Mouse (Mus musculus) lung, embryonic 15.5 days (tissue): ENCODE results near the gene Slc4a8. TPM values are rescaled to one million over a fixed set of nuclear protein-coding genes. Genes with fewer than 3 reads are reported as not detected.

Experiments
- ATAC-seq: fragments of 200-750 bp; cut with Nextera tagmentation; 2 replicates; pipeline ENCODE4 v1.8.0; 2017; ENCODE audit warnings: moderate number of reproducible peaks, borderline replicate concordance; ENCODE audit not compliant: low FRiP score, low TSS enrichment; ENCODE audit errors: extremely low read depth
- H3K27ac ChIP-seq: fragments of 300-500 bp; sonication (generic); 2 replicates; pipeline ENCODE4 v1.5.1; 2015; ENCODE audit warnings: moderate library complexity, mild to moderate bottlenecking, inconsistent platforms
- H3K27me3 ChIP-seq: fragments of 300-500 bp; sonication (generic); 2 replicates; pipeline ENCODE4 v1.6.1; 2015; ENCODE audit warnings: inconsistent platforms
- H3K36me3 ChIP-seq: fragments of 300-500 bp; sonication (generic); 2 replicates; pipeline ENCODE4 v1.6.1; 2015; ENCODE audit warnings: inconsistent platforms
- H3K4me1 ChIP-seq: fragments of 300-500 bp; sonication (generic); 2 replicates; pipeline ENCODE4 v1.6.1; 2015; ENCODE audit warnings: inconsistent platforms
- H3K4me2 ChIP-seq: fragments of 300-500 bp; sonication (generic); 2 replicates; pipeline ENCODE4 v1.6.1; 2015; ENCODE audit warnings: inconsistent platforms, mild to moderate bottlenecking, moderate library complexity
- H3K4me3 ChIP-seq: fragments of 300-500 bp; sonication (generic); 2 replicates; pipeline ENCODE4 v1.5.1; 2015; ENCODE audit warnings: mild to moderate bottlenecking, inconsistent platforms
- H3K9ac ChIP-seq: fragments of 300-500 bp; sonication (generic); 2 replicates; pipeline ENCODE4 v1.6.1; 2015; ENCODE audit warnings: inconsistent platforms
- H3K9me3 ChIP-seq: fragments of 300-500 bp; sonication (generic); 2 replicates; pipeline ENCODE4 v1.6.1; 2016; ENCODE audit warnings: inconsistent platforms
- WGBS: fragments of 180-500 bp; shearing (Covaris S2); methylation state at CpG from one replicate; pipeline ENCODE4 v1.1.7; 2015; 5-methylcytosine and 5-hydroxymethylcytosine counted together
- polyA plus RNA-seq: library from polyadenylated mRNA; unstranded; fragments of >200 nt; fragmentation: Nextera tagmentation; extraction: Ambion mirVana; gene quantifications from 2 replicates; pipeline ENCODE4 v1.2.1, GENCODE M21; 2015

The Slc4a8 gene
- polyA plus RNA-seq, 1 experiment from 2014 or later = 2.0 TPM

- no peaks in the 10 kb centered on the region for H3K36me3 ChIP-seq
- H3K27me3 ChIP-seq = peaks cover 40% of the 10 kb centered on the region
- no peak for ATAC-seq
- no peak overlapping the region for H3K4me2 ChIP-seq
- no peak overlapping the region for H3K27ac ChIP-seq
- H3K4me3 ChIP-seq = no peak overlapping the region
- H3K4me1 ChIP-seq = peaks cover 30% of the 10 kb centered on the region
- no peak overlapping the region for H3K9ac ChIP-seq
- WGBS = 47% methylated on average over 19 of the region's 19 CpGs
- H3K9me3 ChIP-seq = no peaks in the 10 kb centered on the region
Measured at GRCm38 (mm10) chr15:100775189-100776166, 13.9 kb downstream of the Slc4a8 start.

GRCm38 (mm10) chr15:100776424-100776823, 14.9 kb downstream of the Slc4a8 start:
- 84% methylated on average over 3 of the region's 3 CpGs for whole genome bisulfite sequencing
- no peak overlapping the region for H3K27ac ChIP-seq
- peaks cover 31% of the 10 kb centered on the region for H3K4me1 ChIP-seq
- H3K36me3 ChIP-seq = no peaks in the 10 kb centered on the region
- no peak overlapping the region for H3K4me3 ChIP-seq
- H3K27me3 ChIP-seq = peaks cover 41% of the 10 kb centered on the region
- H3K9me3 ChIP-seq = no peaks in the 10 kb centered on the region
- no peak overlapping the region for H3K4me2 ChIP-seq
- H3K9ac ChIP-seq = no peak overlapping the region
- no peak for ATAC-seq

GRCm38 (mm10) chr15:100777020-100778016, 15.8 kb downstream of the Slc4a8 start:
- H3K4me3 ChIP-seq = no peak overlapping the region
- ATAC-seq = peak; percentile 85
- no peak overlapping the region for H3K27ac ChIP-seq
- H3K4me1 ChIP-seq = peaks cover 31% of the 10 kb centered on the region
- H3K4me2 ChIP-seq = peak overlapping the region; percentile 31
- 30% methylated on average over 32 of the region's 32 CpGs for WGBS
- peaks cover 41% of the 10 kb centered on the region for H3K27me3 ChIP-seq
- H3K36me3 ChIP-seq = no peaks in the 10 kb centered on the region
- H3K9me3 ChIP-seq = no peaks in the 10 kb centered on the region
- H3K9ac ChIP-seq = no peak overlapping the region

DNA sequence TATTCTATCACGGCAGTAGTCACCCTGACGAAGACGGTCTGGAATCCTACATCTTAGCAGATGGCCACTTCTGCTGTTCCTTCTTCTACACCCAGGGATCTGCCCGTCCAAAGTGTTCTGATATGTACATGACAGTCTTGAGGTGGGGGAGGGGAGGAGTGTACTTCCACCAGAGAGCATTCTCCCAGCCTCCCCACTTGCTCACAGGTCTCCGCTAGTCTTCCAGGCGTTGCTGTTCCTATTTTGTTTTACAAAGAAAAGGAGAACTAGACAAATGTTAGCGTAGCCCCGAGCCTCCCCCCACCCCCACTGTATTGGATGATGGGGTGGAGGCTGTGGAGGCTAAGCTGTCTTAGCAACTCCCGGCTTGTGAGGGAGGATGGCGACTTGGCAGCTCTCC, 18.3 kb downstream of the Slc4a8 start:
- peak overlapping the region; percentile 21; the same call in 1 of the 2 replicates for H3K4me2 ChIP-seq
- peaks cover 27% of the 10 kb centered on the region for H3K4me1 ChIP-seq
- no peak overlapping the region for H3K27ac ChIP-seq
- ATAC-seq = no peak
- 32% methylated on average over 10 of the region's 10 CpGs for WGBS
- no peaks in the 10 kb centered on the region for H3K9me3 ChIP-seq
- H3K4me3 ChIP-seq = no peak overlapping the region
- peaks cover 36% of the 10 kb centered on the region for H3K27me3 ChIP-seq
- H3K36me3 ChIP-seq = no peaks in the 10 kb centered on the region
- H3K9ac ChIP-seq = no peak overlapping the region

- no peak overlapping the region for H3K4me2 ChIP-seq
- peaks cover 28% of the 10 kb centered on the region; the same call in 1 of the 2 replicates for H3K27me3 ChIP-seq
- ATAC-seq = no peak
- H3K9me3 ChIP-seq = no peaks in the 10 kb centered on the region
- 88% methylated on average over 13 of the region's 13 CpGs for WGBS
- no peak overlapping the region for H3K4me3 ChIP-seq
- no peaks in the 10 kb centered on the region for H3K36me3 ChIP-seq
- H3K27ac ChIP-seq = no peak overlapping the region
- no peak overlapping the region for H3K9ac ChIP-seq
- H3K4me1 ChIP-seq = peaks cover 9% of the 10 kb centered on the region; the same call in 1 of the 2 replicates
Measured at GRCm38 (mm10) chr15:100783244-100783987, 21.9 kb downstream of the Slc4a8 start.

GRCm38 (mm10) chr15:100790219-100790618, 28.7 kb downstream of the Slc4a8 start:
- H3K27ac ChIP-seq = no peak overlapping the region
- no peaks in the 10 kb centered on the region for H3K9me3 ChIP-seq
- peaks cover 5% of the 10 kb centered on the region; the same call in 1 of the 2 replicates for H3K27me3 ChIP-seq
- 80% methylated on average over 6 of the region's 6 CpGs for WGBS
- H3K4me3 ChIP-seq = no peak overlapping the region
- no peaks in the 10 kb centered on the region for H3K4me1 ChIP-seq
- no peak overlapping the region for H3K4me2 ChIP-seq
- ATAC-seq = no peak
- no peaks in the 10 kb centered on the region for H3K36me3 ChIP-seq
- no peak overlapping the region for H3K9ac ChIP-seq

DNA sequence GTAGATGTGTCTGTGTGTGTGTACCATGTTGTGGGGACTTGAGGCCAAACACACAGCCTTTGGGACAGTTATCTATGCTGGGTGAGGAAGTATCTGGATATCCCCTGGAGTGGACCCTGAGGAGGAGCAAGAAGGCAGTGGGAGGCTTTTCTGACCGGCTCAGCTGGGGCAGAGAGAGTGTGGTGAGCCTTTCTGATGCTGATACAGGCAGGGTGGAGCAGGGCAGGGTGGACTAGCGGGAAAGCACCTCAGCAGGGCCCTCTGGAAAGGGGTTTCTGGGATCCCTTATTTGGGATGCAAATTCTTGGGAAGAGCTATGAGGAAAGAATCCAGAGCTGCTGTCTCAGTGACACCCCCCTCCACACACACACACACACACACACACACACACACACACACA, 30.8 kb downstream of the Slc4a8 start:
- no peak overlapping the region for H3K27ac ChIP-seq
- no peak for ATAC-seq
- H3K27me3 ChIP-seq = peaks cover 5% of the 10 kb centered on the region; the same call in 1 of the 2 replicates
- 54% methylated on average over 2 of the region's 2 CpGs for whole genome bisulfite sequencing
- no peak overlapping the region for H3K9ac ChIP-seq
- no peak overlapping the region for H3K4me3 ChIP-seq
- H3K4me1 ChIP-seq = no peaks in the 10 kb centered on the region
- no peak overlapping the region for H3K4me2 ChIP-seq
- H3K9me3 ChIP-seq = no peaks in the 10 kb centered on the region
- no peaks in the 10 kb centered on the region for H3K36me3 ChIP-seq

GRCm38 (mm10) chr15:100800914-100801313, 39.4 kb downstream of the Slc4a8 start:
- no peaks in the 10 kb centered on the region for H3K36me3 ChIP-seq
- H3K4me1 ChIP-seq = no peaks in the 10 kb centered on the region
- no peak overlapping the region for H3K9ac ChIP-seq
- H3K4me2 ChIP-seq = no peak overlapping the region
- no peaks in the 10 kb centered on the region; the same call in 1 of the 2 replicates for H3K27me3 ChIP-seq
- H3K4me3 ChIP-seq = no peak overlapping the region
- H3K9me3 ChIP-seq = no peaks in the 10 kb centered on the region
- H3K27ac ChIP-seq = no peak overlapping the region
- no peak for ATAC-seq
- WGBS = 47% methylated on average over 13 of the region's 13 CpGs

GRCm38 (mm10) chr15:100808062-100808461, 46.5 kb downstream of the Slc4a8 start:
- Histone ChIP-seq H3K27ac (no peak overlapping the region), H3K36me3 (no peaks in the 10 kb centered on the region), H3K4me1 (no peaks in the 10 kb centered on the region), H3K9ac (no peak overlapping the region), H3K9me3 (no peaks in the 10 kb centered on the region), H3K4me3 (no peak overlapping the region), H3K27me3 (no peaks in the 10 kb centered on the region), H3K4me2 (no peak overlapping the region)
- ATAC-seq = no peak
- 64% methylated on average over 12 of the region's 12 CpGs for WGBS

DNA sequence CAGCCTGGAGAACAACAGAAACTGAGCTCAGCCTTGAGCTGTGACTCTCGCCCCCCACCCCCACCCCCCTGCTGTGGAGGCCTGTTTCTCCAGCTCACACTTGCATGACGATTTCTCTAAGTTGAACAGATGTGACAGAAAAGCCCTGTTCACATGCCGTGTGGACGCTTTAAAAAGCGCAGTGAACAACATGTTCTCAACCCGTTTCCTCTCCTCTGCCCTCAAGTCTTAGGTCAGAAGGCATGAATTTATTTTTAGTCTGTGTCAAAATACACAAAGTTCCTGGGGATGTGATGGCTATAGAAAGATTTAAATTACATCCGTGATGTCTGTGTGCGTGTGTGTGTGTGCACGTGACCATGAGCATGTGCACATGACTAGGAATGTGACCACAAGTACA, 46.9 kb downstream of the Slc4a8 start:
- H3K9ac ChIP-seq = no peak overlapping the region
- H3K27me3 ChIP-seq = no peaks in the 10 kb centered on the region
- no peaks in the 10 kb centered on the region for H3K36me3 ChIP-seq
- no peak overlapping the region for H3K4me3 ChIP-seq
- ATAC-seq = no peak
- WGBS = 67% methylated on average over 9 of the region's 9 CpGs
- no peak overlapping the region for H3K4me2 ChIP-seq
- H3K4me1 ChIP-seq = no peaks in the 10 kb centered on the region
- no peak overlapping the region for H3K27ac ChIP-seq
- H3K9me3 ChIP-seq = no peaks in the 10 kb centered on the region

GRCm38 (mm10) chr15:100810243-100810642, 48.7 kb downstream of the Slc4a8 start:
- no peaks in the 10 kb centered on the region for H3K36me3 ChIP-seq
- H3K4me2 ChIP-seq = no peak overlapping the region
- ATAC-seq = no peak
- H3K27me3 ChIP-seq = no peaks in the 10 kb centered on the region
- H3K9ac ChIP-seq = no peak overlapping the region
- H3K4me1 ChIP-seq = no peaks in the 10 kb centered on the region
- no peaks in the 10 kb centered on the region for H3K9me3 ChIP-seq
- H3K4me3 ChIP-seq = no peak overlapping the region
- H3K27ac ChIP-seq = no peak overlapping the region
- 76% methylated on average over 8 of the region's 8 CpGs for WGBS
